Mouse (Mus musculus) midbrain, postnatal 0 days (tissue): Measurements from ENCODE around the gene Zc3h18. TPM values are rescaled to one million over a fixed set of nuclear protein-coding genes. Genes with fewer than 3 reads are reported as not detected.

Experiments
- ATAC-seq: fragments of 200-750 bp; cut with Nextera tagmentation; 2 replicates; pipeline ENCODE4 v1.8.0; 2017; ENCODE audit warnings: moderate number of reproducible peaks, mild to moderate bottlenecking, moderate TSS enrichment, moderate library complexity; ENCODE audit not compliant: low FRiP score
- DNase-seq: peaks from one replicate; pipeline ENCODE4 v3.0.0-alpha.2; 2015; ENCODE audit warnings: low spot score
- H3K27ac ChIP-seq: fragments of 300-500 bp; sonication (generic); 2 replicates; pipeline ENCODE4 v1.5.1; 2014; ENCODE audit warnings: low read depth, mild to moderate bottlenecking, low read length, mixed read lengths
- H3K27me3 ChIP-seq: fragments of 300-500 bp; sonication (generic); 2 replicates; pipeline ENCODE4 v1.6.1; 2014; ENCODE audit warnings: low read length, control low read depth, mixed read lengths; ENCODE audit not compliant: insufficient read depth
- H3K36me3 ChIP-seq: fragments of 300-500 bp; sonication (generic); 2 replicates; pipeline ENCODE4 v1.6.1; 2014; ENCODE audit warnings: low read length, control low read depth, mixed read lengths; ENCODE audit not compliant: insufficient read depth
- H3K4me1 ChIP-seq: fragments of 300-500 bp; sonication (generic); 2 replicates; pipeline ENCODE4 v1.6.1; 2014; ENCODE audit warnings: mild to moderate bottlenecking, control low read depth, antibody characterized with exemption, low read length, mixed read lengths; ENCODE audit not compliant: insufficient read depth
- H3K4me2 ChIP-seq: fragments of 300-500 bp; sonication (generic); 2 replicates; pipeline ENCODE4 v1.6.1; 2014; ENCODE audit warnings: low read depth, mild to moderate bottlenecking, low read length, mixed read lengths; ENCODE audit not compliant: poor library complexity, severe bottlenecking
- H3K4me3 ChIP-seq: fragments of 300-500 bp; sonication (generic); 2 replicates; pipeline ENCODE4 v1.5.1; 2014; ENCODE audit warnings: low read depth, mild to moderate bottlenecking, low read length, moderate library complexity
- H3K9ac ChIP-seq: fragments of 300-500 bp; sonication (generic); replicated peaks from 2 replicates; pipeline ENCODE4 v1.6.1; 2014; ENCODE audit warnings: mild to moderate bottlenecking, low read length, moderate library complexity, mixed read lengths; ENCODE audit not compliant: poor library complexity, severe bottlenecking
- H3K9me3 ChIP-seq: fragments of 300-500 bp; sonication (generic); 2 replicates; pipeline ENCODE4 v1.6.1; 2016; ENCODE audit warnings: low read length, control low read depth
- CTCF ChIP-seq: IDR thresholded peaks from 2 replicates; pipeline ENCODE4 v1.5.1; 2016; ENCODE audit warnings: antibody characterized with exemption, mild to moderate bottlenecking
- WGBS: fragments of 180-500 bp; shearing (Covaris S2); extraction: QIAGEN DNeasy Blood & Tissue Kit; methylation state at CpG from one replicate; pipeline ENCODE4 v1.1.7; 2014; 5-methylcytosine and 5-hydroxymethylcytosine counted together
- polyA plus RNA-seq: library from polyadenylated mRNA; unstranded; fragments of >200 nt; fragmentation: Nextera tagmentation; extraction: Ambion mirVana; gene quantifications from 2 replicates; pipeline ENCODE4 v1.2.1, GENCODE M21; 2015
- total RNA-seq: library from RNA; depleted of rRNA; stranded (reverse); fragments of >200 nt; gene quantifications from 2 replicates; pipeline ENCODE4 v1.2.3, GENCODE M21; 2014

The Zc3h18 gene
- total and polyA plus RNA-seq, 2 experiments from 2014 or later: 25.0 to 29.4 TPM

- Histone ChIP-seq H3K27me3 (peaks cover 38% of the 10 kb centered on the region), H3K9ac (no peak overlapping the region), H3K36me3 (no peaks in the 10 kb centered on the region), H3K9me3 (no peaks in the 10 kb centered on the region), H3K4me2 (no peak overlapping the region), H3K4me1 (peaks cover 6% of the 10 kb centered on the region; the same call in 1 of the 2 replicates), H3K27ac (no peak overlapping the region), H3K4me3 (no peak overlapping the region)
- TF ChIP-seq CTCF: peak; percentile 50
- no peak for ATAC-seq
- WGBS: 63% methylated on average over 6 of the region's 6 CpGs
- no peak for DNase-seq
Measured at GRCm38 (mm10) chr8:122459218-122459900, 83.0 kb downstream of the Zc3h18 start.

- Histone ChIP-seq H3K4me1 (peaks cover 6% of the 10 kb centered on the region; the same call in 1 of the 2 replicates), H3K4me2 (peak overlapping the region; percentile 87), H3K9ac (no peak overlapping the region), H3K27me3 (peaks cover 38% of the 10 kb centered on the region), H3K36me3 (no peaks in the 10 kb centered on the region; the same call in 1 of the 2 replicates), H3K4me3 (peak overlapping the region; percentile 40), H3K9me3 (no peaks in the 10 kb centered on the region), H3K27ac (no peak overlapping the region)
- ATAC-seq (no peak), DNase-seq (no peak)
- WGBS: 36% methylated on average over 7 of the region's 7 CpGs
- TF ChIP-seq CTCF: no peak
Measured at GRCm38 (mm10) chr8:122459990-122460389, 83.6 kb downstream of the Zc3h18 start.

- DNase-seq: peak; percentile 6
- WGBS: 4% methylated on average over 56 of the region's 56 CpGs
- peaks cover 38% of the 10 kb centered on the region for H3K27me3 ChIP-seq
- peak within 1 kb of the TSS; percentile 87 for H3K4me2 ChIP-seq
- peak; percentile 45; the same call in 1 of the 2 replicates for ATAC-seq
- H3K4me1 ChIP-seq: peaks cover 6% of the 10 kb centered on the region; the same call in 1 of the 2 replicates
- H3K36me3 ChIP-seq: peaks cover 7% of the 10 kb centered on the region
- no peaks in the 10 kb centered on the region for H3K9me3 ChIP-seq
- H3K9ac ChIP-seq: peak within 1 kb of the TSS; percentile 39; the same call in 1 of the 2 replicates
- peak within 1 kb of the TSS; percentile 40 for H3K4me3 ChIP-seq
- TF ChIP-seq CTCF: no peak
- H3K27ac ChIP-seq: no peak within 1 kb of the TSS
Measured at GRCm38 (mm10) chr8:122460524-122461472, 84.4 kb downstream of the Zc3h18 start, which contains the start of gene Snai3. Gene Snai3 (minus strand): TSS chr8:122460733.

- no peak overlapping the region for H3K9ac ChIP-seq
- no peak overlapping the region for H3K4me2 ChIP-seq
- peaks cover 11% of the 10 kb centered on the region for H3K36me3 ChIP-seq
- H3K4me1 ChIP-seq: peaks cover 6% of the 10 kb centered on the region; the same call in 1 of the 2 replicates
- no peak for ATAC-seq
- WGBS: 49% methylated on average over 11 of the region's 11 CpGs
- DNase-seq: no peak
- no peak overlapping the region for H3K4me3 ChIP-seq
- H3K27ac ChIP-seq: no peak overlapping the region
- no peak for TF ChIP-seq CTCF
- no peaks in the 10 kb centered on the region for H3K9me3 ChIP-seq
- peaks cover 38% of the 10 kb centered on the region for H3K27me3 ChIP-seq
Measured at GRCm38 (mm10) chr8:122461473-122462148, 85.2 kb downstream of the Zc3h18 start.

GRCm38 (mm10) chr8:122462510-122462909 is 86.1 kb downstream of the Zc3h18 start:
- TF ChIP-seq CTCF: no peak
- 69% methylated on average over 8 of the region's 8 CpGs for WGBS
- H3K27me3 ChIP-seq: peaks cover 38% of the 10 kb centered on the region

More at GRCm38 (mm10) chr8:122462510-122462909, 86.1 kb downstream of the Zc3h18 start:
- no peak overlapping the region for H3K27ac ChIP-seq
- no peak for ATAC-seq
- peaks cover 6% of the 10 kb centered on the region; the same call in 1 of the 2 replicates for H3K4me1 ChIP-seq
- no peak for DNase-seq
- peaks cover 19% of the 10 kb centered on the region for H3K36me3 ChIP-seq
- H3K9me3 ChIP-seq: no peaks in the 10 kb centered on the region
- no peak overlapping the region for H3K9ac ChIP-seq
- no peak overlapping the region for H3K4me2 ChIP-seq
- no peak overlapping the region for H3K4me3 ChIP-seq
